Mouse (Mus musculus): Measurements from ENCODE around the gene Cdh16. TPM values are rescaled to one million over a fixed set of nuclear protein-coding genes. Genes with fewer than 3 reads are reported as not detected.

The Cdh16 gene
- polyA plus RNA-seq, 1 experiment from 2014 or later: not detected

GRCm38 (mm10) chr8:104557226-104557625 lies 67.0 kb downstream of the Cdh16 start:
- WGBS: 66% methylated on average over 7 of the region's 7 CpGs
- H3K27me3 ChIP-seq (ENCODE audit: control insufficient read depth, insufficient read depth, low read length): no peaks in the 10 kb centered on the region
- ATAC-seq (ENCODE audit: insufficient number of reproducible peaks, low FRiP score, low TSS enrichment, low read depth): no peak
- H3K4me1 ChIP-seq (ENCODE audit: control insufficient read depth, insufficient read depth, low read length): no peaks in the 10 kb centered on the region
- H3K4me3 ChIP-seq (ENCODE audit: low read depth, low read length): no peak overlapping the region
- H3K4me2 ChIP-seq (ENCODE audit: low read depth, severe bottlenecking): no peak overlapping the region
- no peaks in the 10 kb centered on the region for H3K9me3 ChIP-seq (ENCODE audit: control insufficient read depth, low read length)
- no peak overlapping the region for H3K27ac ChIP-seq (replicated peaks; ENCODE audit: low read depth, low read length)
- no peaks in the 10 kb centered on the region for H3K36me3 ChIP-seq (ENCODE audit: control insufficient read depth, insufficient read depth, low read length)
- DNase-seq (ENCODE audit: low spot score): no peak
- H3K9ac ChIP-seq (ENCODE audit: low read length): no peak overlapping the region

- no peak overlapping the region for H3K4me2 ChIP-seq (ENCODE audit: low read depth, severe bottlenecking)
- WGBS: 90% methylated on average over 4 of the region's 4 CpGs
- H3K27ac ChIP-seq (replicated peaks; ENCODE audit: low read depth, low read length): no peak overlapping the region
- no peaks in the 10 kb centered on the region for H3K36me3 ChIP-seq (ENCODE audit: control insufficient read depth, insufficient read depth, low read length)
- no peaks in the 10 kb centered on the region for H3K9me3 ChIP-seq (ENCODE audit: control insufficient read depth, low read length)
- DNase-seq (ENCODE audit: low spot score) (no peak), ATAC-seq (ENCODE audit: insufficient number of reproducible peaks, low FRiP score, low TSS enrichment, low read depth) (no peak)
- H3K27me3 ChIP-seq (ENCODE audit: control insufficient read depth, insufficient read depth, low read length): no peaks in the 10 kb centered on the region
- H3K4me1 ChIP-seq (ENCODE audit: control insufficient read depth, insufficient read depth, low read length): no peaks in the 10 kb centered on the region
- H3K4me3 ChIP-seq (ENCODE audit: low read depth, low read length): no peak overlapping the region
- H3K9ac ChIP-seq (ENCODE audit: low read length): no peak overlapping the region
These were observed 69.0 kb downstream of the Cdh16 start for GRCm38 (mm10) chr8:104555191-104555590.

Other genes with a start within 250 kb of the Cdh16 start
- gene Cmtm4, start 228.6 kb downstream of the Cdh16 start, polyA plus RNA-seq (2014; fragmentation: Nextera tagmentation; extraction: Ambion mirVana): 2.9 and 4.1 TPM in 2 replicates
- 59.0 and 59.3 TPM in 2 replicates for gene Dync1li2, start 181.3 kb downstream of the Cdh16 start, polyA plus RNA-seq (2014; fragmentation: Nextera tagmentation; extraction: Ambion mirVana)
- 0.24 and 0.30 TPM in 2 replicates for gene Terb1, start 114.5 kb downstream of the Cdh16 start, polyA plus RNA-seq (2014; fragmentation: Nextera tagmentation; extraction: Ambion mirVana)
- 138 and 142 TPM in 2 replicates for gene Nae1, start 89.8 kb downstream of the Cdh16 start, polyA plus RNA-seq (2014; fragmentation: Nextera tagmentation; extraction: Ambion mirVana)
- gene Car7, start 89.7 kb downstream of the Cdh16 start, polyA plus RNA-seq (2014; fragmentation: Nextera tagmentation; extraction: Ambion mirVana): 0.57 and 0.61 TPM in 2 replicates
- gene Pdp2, start 32.9 kb downstream of the Cdh16 start, polyA plus RNA-seq (2014; fragmentation: Nextera tagmentation; extraction: Ambion mirVana): 16.7 and 19.0 TPM in 2 replicates
- 6.5 and 7.6 TPM in 2 replicates for gene Rrad, start 6.9 kb upstream of the Cdh16 start, polyA plus RNA-seq (2014; fragmentation: Nextera tagmentation; extraction: Ambion mirVana)
- 89.8 and 99.1 TPM in 2 replicates for gene Ciao2b, start 17.6 kb upstream of the Cdh16 start, polyA plus RNA-seq (2014; fragmentation: Nextera tagmentation; extraction: Ambion mirVana)
- not detected in 2 replicates for gene Ces2a, start 109.6 kb upstream of the Cdh16 start, polyA plus RNA-seq (2014; fragmentation: Nextera tagmentation; extraction: Ambion mirVana)
- gene Ces2b, start 207.2 kb upstream of the Cdh16 start, polyA plus RNA-seq (2014; fragmentation: Nextera tagmentation; extraction: Ambion mirVana): 0.13 and 0.20 TPM in 2 replicates
- gene Ces2c, start 222.7 kb upstream of the Cdh16 start, polyA plus RNA-seq (2014; fragmentation: Nextera tagmentation; extraction: Ambion mirVana): not detected in 2 replicates

All from limb, embryonic 11.5 days (tissue).